Mouse (Mus musculus) CH12.LX (cell line): ENCODE measurements around the gene Cspg4. TPM values are rescaled to one million over a fixed set of nuclear protein-coding genes. Genes with fewer than 3 reads are reported as not detected.

ENCODE experiments used
- DNase-seq: peaks from one replicate; pipeline ENCODE4 v3.0.0-alpha.2; 2013; ENCODE audit errors: extremely low read depth
- H3K27ac ChIP-seq: 2 replicates; pipeline ENCODE4 v1.5.1; 2012; ENCODE audit warnings: low read depth, mild to moderate bottlenecking, control low read depth, moderate library complexity; ENCODE audit not compliant: insufficient read depth
- H3K27me3 ChIP-seq: replicated peaks from 2 replicates; pipeline ENCODE3; 2012; ENCODE audit warnings: inconsistent platforms
- H3K36me3 ChIP-seq, 2 experiments: replicated peaks in 1 of 2; 2 replicates each; pipeline versions ENCODE3 to v1.6.1; 2012; ENCODE audit warnings: inconsistent platforms in 1 of 2, low read length in 1 of 2, mild to moderate bottlenecking in 1 of 2, mixed read lengths in 1 of 2, moderate library complexity in 1 of 2; ENCODE audit not compliant: control insufficient read depth in 1 of 2, insufficient read depth in 1 of 2
- H3K4me1 ChIP-seq, 2 experiments: 2 replicates each; pipeline ENCODE4 v1.6.1; 2012; ENCODE audit warnings: inconsistent platforms in 1 of 2, moderate library complexity in 1 of 2; ENCODE audit not compliant: insufficient read depth in 2 of 2, control insufficient read depth in 1 of 2
- H3K4me2 ChIP-seq: 2 replicates; pipeline ENCODE4 v1.6.1; 2012; ENCODE audit warnings: low read depth, mild to moderate bottlenecking, control low read depth; ENCODE audit not compliant: poor library complexity, insufficient read depth, severe bottlenecking
- H3K4me3 ChIP-seq, 3 experiments: fragments of 150-350 bp in 1 of 3; sonication (generic) in 1 of 3; replicated peaks in 1 of 3; 2 replicates each; pipeline versions ENCODE3 to v1.5.1; 2011 to 2012; ENCODE audit warnings: low read depth in 2 of 3, low read length in 2 of 3, mild to moderate bottlenecking in 2 of 3, moderate library complexity in 2 of 3, control low read depth in 1 of 3, improper control_type of control experiment in 1 of 3, inconsistent platforms in 1 of 3, mixed read lengths in 1 of 3; ENCODE audit not compliant: poor library complexity in 1 of 3
- H3K79me2 ChIP-seq: replicated peaks from 2 replicates; pipeline ENCODE4 v1.6.1; 2012; ENCODE audit warnings: mild to moderate bottlenecking, moderate library complexity; ENCODE audit not compliant: control insufficient read depth, poor library complexity, insufficient read depth, severe bottlenecking; ENCODE audit errors: extremely low read depth
- H3K9ac ChIP-seq: 2 replicates; pipeline ENCODE4 v1.6.1; 2012; ENCODE audit warnings: low read depth, mild to moderate bottlenecking, control low read depth, moderate library complexity; ENCODE audit not compliant: insufficient read depth
- H3K9me3 ChIP-seq: replicated peaks from 2 replicates; pipeline ENCODE3; 2012; ENCODE audit warnings: low read length, inconsistent platforms, mixed read lengths
- CHD1 ChIP-seq: IDR thresholded peaks from 2 replicates; pipeline ENCODE4 v1.6.1; 2012; ENCODE audit warnings: low read depth, low read length, improper control_type of control experiment, inconsistent platforms
- CHD2 ChIP-seq: IDR thresholded peaks from 2 replicates; pipeline ENCODE4 v1.6.1; 2011; ENCODE audit warnings: low read length, improper control_type of control experiment
- E2F4 ChIP-seq: IDR thresholded peaks from 2 replicates; pipeline ENCODE4 v1.6.1; 2011; ENCODE audit warnings: low read depth, low read length, improper control_type of control experiment; ENCODE audit not compliant: insufficient replicate concordance
- ELF1 ChIP-seq: IDR thresholded peaks from 2 replicates; pipeline ENCODE4 v1.6.1; 2014; ENCODE audit warnings: low read depth, mild to moderate bottlenecking, inconsistent platforms, low read length, improper control_type of control experiment
- EP300 ChIP-seq: IDR thresholded peaks from 2 replicates; pipeline ENCODE4 v1.6.1; 2011; ENCODE audit warnings: low read length, improper control_type of control experiment
- IRF4 ChIP-seq: IDR thresholded peaks from 2 replicates; pipeline ENCODE4 v1.6.1; 2014; ENCODE audit warnings: low read depth, mild to moderate bottlenecking, inconsistent platforms, low read length, improper control_type of control experiment
- KAT2A ChIP-seq: IDR thresholded peaks from 2 replicates; pipeline ENCODE4 v1.6.1; 2012; ENCODE audit warnings: low read length, improper control_type of control experiment, inconsistent platforms; ENCODE audit not compliant: insufficient replicate concordance
- MXI1 ChIP-seq: IDR thresholded peaks from 2 replicates; pipeline ENCODE4 v1.6.1; 2011; ENCODE audit warnings: mild to moderate bottlenecking, low read depth, low read length, improper control_type of control experiment
- NELFE ChIP-seq: IDR thresholded peaks from 2 replicates; pipeline ENCODE4 v1.6.1; 2011; ENCODE audit warnings: low read depth, low read length, improper control_type of control experiment
- NRF1 ChIP-seq: IDR thresholded peaks from 2 replicates; pipeline ENCODE4 v1.6.1; 2014; ENCODE audit warnings: low read depth, mild to moderate bottlenecking, inconsistent platforms, low read length, improper control_type of control experiment, moderate library complexity
- POLR2AphosphoS2 ChIP-seq: IDR thresholded peaks from 2 replicates; pipeline ENCODE4 v1.6.1; 2011; ENCODE audit warnings: low read depth, low read length, improper control_type of control experiment
- SMC3 ChIP-seq: IDR thresholded peaks from 2 replicates; pipeline ENCODE4 v1.6.1; 2011; ENCODE audit warnings: low read depth, low read length, improper control_type of control experiment
- UBTF ChIP-seq: IDR thresholded peaks from 2 replicates; pipeline ENCODE4 v1.6.1; 2012; ENCODE audit warnings: low read depth, mild to moderate bottlenecking, inconsistent platforms, low read length, improper control_type of control experiment, moderate library complexity
- USF2 ChIP-seq: conservative IDR thresholded peaks from 2 replicates; pipeline ENCODE4 v1.6.1; 2011; ENCODE audit warnings: low read depth, low read length, improper control_type of control experiment
- ZKSCAN1 ChIP-seq: IDR thresholded peaks from 2 replicates; pipeline ENCODE4 v1.6.1; 2012; ENCODE audit warnings: low read depth, inconsistent platforms, low read length, improper control_type of control experiment, borderline replicate concordance
- ZNF384 ChIP-seq: IDR thresholded peaks from 2 replicates; pipeline ENCODE4 v1.6.1; 2012; ENCODE audit warnings: low read depth, low read length, improper control_type of control experiment, inconsistent platforms
- dilution Hi-C: fragments of 300-500 bp; cut with MboI; formaldehyde crosslinking; loops from 2 replicates; pipeline ENCODE4 v1.14.3; 2020; ENCODE audit warnings: low sequenced_read_pairs; ENCODE audit not compliant: extremely low pct_unique_long_range_greater_than_20kb, extremely low pct_ligation_motif_present
- in situ Hi-C: fragments of 300-500 bp; cut with MboI; formaldehyde crosslinking; loops from 3 replicates; pipeline ENCODE4 v1.14.3; 2019; ENCODE audit warnings: low sequenced_read_pairs, low pct_ligation_motif_present, low pct_unique_long_range_greater_than_20kb, mixed read lengths
- polyA plus RNA-seq: library from polyadenylated mRNA; unstranded; fragments of >175 nt; gene quantifications from 2 replicates; pipeline ENCODE4 v1.2.1, GENCODE M21; 2012; ENCODE audit warnings: low read depth; ENCODE audit not compliant: insufficient read length
- total RNA-seq, 2 experiments: library from RNA; depleted of rRNA; stranded (reverse); fragments of 300-350 nt in 1 of 2; fragments of >200 nt in 1 of 2; gene quantifications; 2 replicates each; pipeline ENCODE4 v1.2.3; 2012 to 2014

Cspg4 gene
- total and polyA plus RNA-seq, 3 experiments, result 0.06 to 0.08 TPM; not detected in 1

- no peaks in the 10 kb centered on the region for H3K4me1 ChIP-seq
- H3K4me2 ChIP-seq, result no peak overlapping the region
- H3K27ac ChIP-seq, result no peak overlapping the region
- no peaks in the 10 kb centered on the region for H3K9me3 ChIP-seq
- DNase-seq, result no peak
- TF ChIP-seq UBTF (no peak), ELF1 (no peak), SMC3 (no peak)
- H3K27me3 ChIP-seq, result peaks cover 81% of the 10 kb centered on the region
- dilution Hi-C loops, result no loop called here
- H3K9ac ChIP-seq, result no peak overlapping the region
- no peak overlapping the region for H3K4me3 ChIP-seq
- no peaks in the 10 kb centered on the region for H3K79me2 ChIP-seq
- in situ Hi-C loops, result no loop called here
- no peaks in the 10 kb centered on the region for H3K36me3 ChIP-seq
Observed at GRCm38 (mm10) chr9:56851778-56852177, 13.1 kb upstream of the Cspg4 start.

- DNase-seq, result no peak
- H3K27me3 ChIP-seq, result peaks cover 78% of the 10 kb centered on the region
- no peaks in the 10 kb centered on the region for H3K36me3 ChIP-seq
- H3K79me2 ChIP-seq, result no peaks in the 10 kb centered on the region
- H3K4me2 ChIP-seq, result no peak overlapping the region
- no peaks in the 10 kb centered on the region for H3K9me3 ChIP-seq
- TF ChIP-seq POLR2AphosphoS2 (no peak), EP300 (no peak), IRF4 (no peak), MXI1 (no peak), NRF1 (no peak), NELFE (no peak)
- no peak overlapping the region for H3K27ac ChIP-seq
- dilution Hi-C loops (no loop called here), in situ Hi-C loops (no loop called here)
- no peaks in the 10 kb centered on the region for H3K4me1 ChIP-seq
- no peak overlapping the region for H3K4me3 ChIP-seq
- no peak overlapping the region for H3K9ac ChIP-seq
Observed at GRCm38 (mm10) chr9:56857463-56857862, 7.4 kb upstream of the Cspg4 start.

DNA sequence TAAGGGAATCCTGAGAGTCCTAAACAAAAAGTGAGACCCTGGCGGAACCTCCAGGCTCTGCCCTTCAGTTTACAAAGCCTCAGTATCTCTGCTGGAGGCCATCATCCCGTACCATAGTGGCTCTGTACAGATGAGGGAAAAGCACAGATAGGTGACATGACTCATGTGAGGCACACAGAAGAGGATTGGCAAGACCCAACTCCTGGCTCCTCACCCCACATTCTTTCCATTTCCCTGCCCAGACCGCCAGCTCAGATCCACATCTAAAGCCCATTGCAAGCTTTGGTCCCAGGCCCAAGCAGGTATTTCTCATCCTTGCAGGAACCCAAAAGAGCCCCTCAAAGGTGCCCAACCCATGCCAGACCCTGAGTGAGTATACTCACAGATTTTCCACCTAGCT lies 4.8 kb upstream of the Cspg4 start:
- Histone ChIP-seq H3K9me3 (no peaks in the 10 kb centered on the region), H3K27ac (no peak overlapping the region), H3K9ac (no peak overlapping the region), H3K27me3 (peaks cover 81% of the 10 kb centered on the region), H3K79me2 (no peaks in the 10 kb centered on the region), H3K4me2 (no peak overlapping the region), H3K4me1 (no peaks in the 10 kb centered on the region), H3K36me3 (no peaks in the 10 kb centered on the region), H3K4me3 (no peak overlapping the region)
- in situ Hi-C loops (no loop called here), dilution Hi-C loops (no loop called here)
- no peak for DNase-seq
- TF ChIP-seq ZKSCAN1 (no peak), UBTF (no peak), USF2 (no peak), KAT2A (no peak), ZNF384 (no peak), CHD2 (no peak), MXI1 (no peak), POLR2AphosphoS2 (no peak), E2F4 (no peak), CHD1 (no peak)
